Mouse (Mus musculus) testis, postnatal 14 days (tissue): ENCODE measurements at regions not wholly inside any gene's neighbourhood (a gene's known extent, or its start where the extent isn't known, plus 50 kb on each side); places are given as distances from the start of the nearest gene placed in this dataset.

Experiments used
- DNase-seq: peaks from one replicate; pipeline ENCODE4 v3.0.0; 2021; ENCODE audit warnings: low spot score

GRCm38 (mm10) chr11:84701319-84702175 is 117.8 kb downstream of the Mrm1 start:
- no peak for DNase-seq

- DNase-seq = no peak
These were observed 121.8 kb downstream of the Mrm1 start for GRCm38 (mm10) chr11:84697521-84697920.

GRCm38 (mm10) chr11:84692638-84693037 is 126.7 kb downstream of the Mrm1 start:
- DNase-seq = no peak

DNA sequence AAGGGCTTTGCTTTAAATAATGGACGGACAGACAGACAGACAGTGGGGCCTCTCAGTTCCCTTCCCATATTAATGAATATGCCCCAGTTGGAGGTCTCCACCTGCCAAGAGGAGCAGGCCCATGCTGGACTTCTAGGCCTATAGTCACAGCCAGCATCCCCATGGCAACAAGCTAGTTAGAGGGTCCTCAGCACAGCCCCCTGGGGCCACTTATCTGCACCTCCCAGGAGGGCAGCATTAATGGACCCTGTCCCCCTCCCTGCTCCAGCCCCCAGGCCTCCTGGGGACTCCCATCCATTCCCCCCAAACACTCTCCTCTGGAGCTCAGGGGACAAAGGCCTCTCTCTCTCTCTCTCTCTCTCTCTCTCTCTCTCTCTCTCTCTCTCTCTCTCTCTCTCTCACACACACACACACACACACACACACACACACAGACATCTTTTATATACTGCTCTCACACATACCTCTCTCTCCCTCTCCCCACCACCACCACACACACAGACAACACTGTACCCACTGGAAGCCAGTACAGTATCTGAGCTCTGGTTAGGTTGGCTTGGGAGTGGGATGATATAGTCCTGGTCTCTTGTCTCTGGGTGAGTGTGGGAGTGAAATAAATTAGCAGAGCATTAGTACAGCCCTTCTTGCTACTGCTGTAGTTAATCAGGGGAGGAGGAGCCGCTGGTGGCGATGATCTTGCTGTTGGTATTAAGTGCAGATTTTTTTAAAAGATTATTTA is 127.7 kb downstream of the Mrm1 start:
- DNase-seq = no peak

GRCm38 (mm10) chr11:84686473-84686872 is 132.8 kb downstream of the Mrm1 start:
- DNase-seq = no peak

DNA sequence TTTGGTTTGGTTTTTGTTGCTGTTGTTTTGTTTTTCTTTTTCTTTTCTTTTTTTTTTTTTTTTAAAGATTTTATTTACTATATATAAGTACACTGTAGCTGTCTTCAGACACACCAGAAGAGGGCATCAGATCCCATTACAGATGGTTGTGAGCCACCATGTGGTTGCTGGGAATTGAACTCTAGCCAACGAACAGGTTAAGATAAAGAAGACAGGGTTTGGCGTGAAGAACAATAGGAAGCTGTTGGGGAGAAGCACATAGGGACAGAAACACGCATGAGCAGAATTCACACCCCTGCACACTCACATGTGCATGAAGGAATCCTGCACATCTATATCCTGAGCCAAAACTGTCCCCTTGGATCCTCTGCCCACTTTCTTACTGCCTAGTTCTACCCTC is 135.0 kb downstream of the Mrm1 start:
- DNase-seq = no peak

- DNase-seq = no peak
These were observed 136.4 kb downstream of the Mrm1 start for GRCm38 (mm10) chr11:84682931-84683330.

GRCm38 (mm10) chr11:84676377-84677078 is 142.8 kb downstream of the Mrm1 start:
- no peak for DNase-seq

DNA sequence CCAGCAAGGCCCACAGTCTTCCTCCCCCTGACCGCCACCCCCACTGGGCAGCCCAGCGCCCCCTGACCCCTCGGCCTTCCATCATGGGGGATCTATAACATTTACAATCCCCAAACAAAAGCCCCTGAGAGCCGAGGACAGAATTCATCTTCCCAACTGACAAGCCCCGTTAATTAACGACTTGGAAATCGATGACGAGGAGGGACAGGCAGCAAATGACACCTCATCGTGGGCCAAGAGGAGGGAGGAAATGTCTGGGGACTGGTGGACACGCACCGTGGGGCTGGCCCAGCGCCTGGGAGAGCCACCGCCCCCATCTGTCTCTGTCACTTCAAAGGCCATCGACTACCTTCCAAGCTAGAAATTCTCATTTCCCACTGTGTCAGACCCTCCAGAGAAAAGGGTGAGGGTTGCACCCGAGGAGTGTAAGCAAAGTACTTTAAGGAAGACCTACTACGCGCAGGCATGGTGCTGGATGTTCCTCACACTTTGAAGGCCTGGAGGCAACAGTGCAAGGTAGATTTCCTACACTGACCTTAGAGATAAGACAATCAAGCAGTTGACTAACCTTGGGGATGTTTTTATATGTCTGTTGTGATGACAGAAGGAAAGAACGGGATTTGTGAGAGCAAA is 146.4 kb downstream of the Mrm1 start:
- no peak for DNase-seq

DNA sequence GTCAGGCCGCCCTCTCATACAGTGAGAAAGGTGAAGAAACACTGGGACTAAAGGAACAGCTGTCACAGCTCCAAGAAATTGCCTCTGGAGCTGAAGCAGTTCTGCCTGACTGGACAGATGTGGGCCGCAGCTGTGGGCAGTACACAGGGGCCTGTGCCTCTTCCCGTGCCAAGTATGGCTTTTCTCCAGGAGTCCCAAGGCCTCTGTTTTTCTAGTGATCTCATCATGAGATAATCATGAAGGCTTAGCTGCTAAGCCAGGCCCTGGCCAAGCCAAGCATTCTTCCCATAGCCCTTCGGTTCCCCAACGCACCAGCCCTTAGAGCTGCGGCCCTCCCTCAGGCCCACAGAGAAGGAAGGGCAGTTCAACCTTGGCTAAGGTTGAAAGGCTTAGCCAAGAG is 146.2 kb upstream of the Lhx1 start:
- no peak for DNase-seq

- no peak for DNase-seq
These were observed 142.4 kb upstream of the Lhx1 start for GRCm38 (mm10) chr11:84667711-84668110.

- DNase-seq = no peak
These were observed 138.9 kb upstream of the Lhx1 start for GRCm38 (mm10) chr11:84664258-84664657.

DNA sequence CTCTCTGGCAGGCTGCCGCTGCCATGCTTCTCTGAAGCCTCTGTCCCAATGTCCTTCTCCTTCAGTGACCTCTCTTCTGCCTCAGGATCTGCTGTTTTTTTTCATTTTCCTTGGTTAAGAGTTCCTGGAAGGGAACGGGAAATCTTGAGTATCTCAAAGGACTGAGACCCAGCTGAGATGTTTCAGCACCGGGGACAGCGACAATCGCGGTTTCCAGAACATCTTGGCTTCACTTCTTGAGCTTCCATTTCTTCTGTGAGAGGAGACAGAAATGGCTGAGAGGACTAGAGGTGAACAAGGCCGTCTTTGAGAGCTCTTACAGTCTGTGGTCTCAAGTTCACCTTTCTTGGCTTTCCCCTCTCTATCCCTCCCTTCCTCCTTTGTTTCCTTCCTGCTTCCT is 136.6 kb upstream of the Lhx1 start:
- peak; percentile 18 for DNase-seq

- DNase-seq = no peak
These were observed 135.5 kb upstream of the Lhx1 start for GRCm38 (mm10) chr11:84660877-84661276.

GRCm38 (mm10) chr11:84659370-84659937 is 134.1 kb upstream of the Lhx1 start:
- DNase-seq = no peak

- no peak for DNase-seq
These were observed 128.1 kb upstream of the Lhx1 start for GRCm38 (mm10) chr11:84653481-84653880.

GRCm38 (mm10) chr11:84648899-84649298 is 123.6 kb upstream of the Lhx1 start:
- no peak for DNase-seq

GRCm38 (mm10) chr11:84647104-84647503 is 121.8 kb upstream of the Lhx1 start:
- no peak for DNase-seq

GRCm38 (mm10) chr11:84643107-84643372 is 117.7 kb upstream of the Lhx1 start:
- DNase-seq = no peak

GRCm38 (mm10) chr11:84642300-84643106 is 117.2 kb upstream of the Lhx1 start:
- no peak for DNase-seq

DNA sequence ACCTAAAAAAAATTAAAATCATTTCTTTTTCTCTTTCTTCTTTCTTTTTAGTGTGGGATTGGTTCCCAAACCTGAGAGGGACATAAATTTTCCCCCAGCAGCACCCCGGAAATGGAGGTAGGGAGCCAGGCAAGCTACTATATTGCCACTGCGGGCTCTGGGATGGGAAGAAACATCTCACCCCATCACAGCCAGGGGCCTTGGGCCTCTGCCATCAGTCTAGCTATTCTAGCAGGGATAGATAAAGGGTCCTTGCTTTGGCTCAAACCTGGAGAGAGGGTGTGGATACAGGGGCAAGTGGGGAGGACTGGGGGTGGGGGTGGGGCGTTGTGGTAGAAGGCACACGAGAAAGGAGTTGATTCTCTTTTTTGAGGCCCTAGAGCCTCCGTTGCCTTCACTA is 116.3 kb upstream of the Lhx1 start:
- DNase-seq = no peak
